9 mouse cellular contexts compared by ENCODE assay signal in genomic region chr5:125170107-125170842, GRCm38 (mm10). TPM values are rescaled to one million over a fixed set of nuclear protein-coding genes. Genes with fewer than 3 reads are reported as not detected.
DNase-seq lines count a peak whose midpoint lies in the region; ATAC-seq and TF ChIP-seq lines count a peak whose summit lies in the region.
"Had no signal": no experiment of that assay in that cellular context is flagged by ENCODE, and none has a peak within 500 bp of the region (broad histone marks: within the 10 kb centered on the region; RNA-seq: fewer than 3 reads in every experiment).

No protein-coding gene starts in this region.

- H3K27me3 ChIP-seq in forebrain, embryonic 12.5 days: no peaks in the 10 kb centered on the region
- H3K27me3 ChIP-seq in forebrain, postnatal 0 days (ENCODE audit: insufficient read depth, low read length): no peaks in the 10 kb centered on the region
- no peaks in the 10 kb centered on the region for H3K27me3 ChIP-seq in midbrain, embryonic 10.5 days (ENCODE audit: low read depth, poor library complexity, severe bottlenecking)
- H3K27me3 ChIP-seq in midbrain, embryonic 16.5 days (ENCODE audit: control insufficient read depth, insufficient read depth, low read depth, low read length): no peaks in the 10 kb centered on the region
- no peaks in the 10 kb centered on the region for H3K27me3 ChIP-seq in embryonic facial prominence, embryonic 15.5 days
- no peaks in the 10 kb centered on the region for H3K27me3 ChIP-seq in myocyte (ENCODE audit: control insufficient read depth, insufficient read depth, insufficient read length)
- H3K27me3 ChIP-seq: intestine, embryonic 15.5 days had no signal

- TF ChIP-seq CTCF in forebrain, postnatal 0 days (IDR thresholded peaks at IDR 0.05; ENCODE audit: low read depth): no peak

- 76% methylated on average over 11 of the region's 11 CpGs for WGBS in forebrain, embryonic 12.5 days
- 65% methylated on average over 11 of the region's 11 CpGs for WGBS in forebrain, postnatal 0 days
- WGBS in midbrain, embryonic 10.5 days: 80% methylated on average over 11 of the region's 11 CpGs
- 66% methylated on average over 11 of the region's 11 CpGs for WGBS in midbrain, embryonic 16.5 days
- 76% methylated on average over 10 of the region's 11 CpGs for WGBS in embryonic facial prominence, embryonic 15.5 days

- H3K4me1 ChIP-seq in forebrain, embryonic 12.5 days: peaks cover 79% of the 10 kb centered on the region
- peaks cover 30% of the 10 kb centered on the region for H3K4me1 ChIP-seq in forebrain, postnatal 0 days (ENCODE audit: insufficient read depth)
- H3K4me1 ChIP-seq in midbrain, embryonic 10.5 days: peaks cover 86% of the 10 kb centered on the region
- peaks cover 58% of the 10 kb centered on the region for H3K4me1 ChIP-seq in midbrain, embryonic 16.5 days (ENCODE audit: control insufficient read depth, insufficient read depth, low read length)
- H3K4me1 ChIP-seq in embryonic facial prominence, embryonic 15.5 days: peaks cover 91% of the 10 kb centered on the region

- H3K27ac ChIP-seq in forebrain, embryonic 12.5 days: peak overlapping the region; percentile 50; the same call in 1 of the 2 replicates
- H3K27ac ChIP-seq in forebrain, postnatal 0 days (ENCODE audit: low read depth, low read length): no peak overlapping the region; the same call in none of the 2 replicates
- peak overlapping the region; percentile 60 for H3K27ac ChIP-seq in midbrain, embryonic 10.5 days (replicated peaks)
- no peak overlapping the region for H3K27ac ChIP-seq in midbrain, embryonic 16.5 days (ENCODE audit: low read length)
- H3K27ac ChIP-seq in embryonic facial prominence, embryonic 15.5 days (replicated peaks): 0 out of 2 replicates have a peak overlapping the region, but pooled peaks have one; percentile 22
- H3K27ac ChIP-seq: intestine, embryonic 15.5 days had no signal

- no peak overlapping the region for H3K4me2 ChIP-seq in forebrain, embryonic 12.5 days
- no peak overlapping the region for H3K4me2 ChIP-seq in forebrain, postnatal 0 days (ENCODE audit: low read depth)
- H3K4me2 ChIP-seq in midbrain, embryonic 16.5 days (ENCODE audit: low read length): no peak overlapping the region
- H3K4me2 ChIP-seq in embryonic facial prominence, embryonic 15.5 days (replicated peaks): no peak overlapping the region
- H3K4me2 ChIP-seq in myocyte (ENCODE audit: low read depth): peak overlapping the region; percentile 24
- H3K4me2 ChIP-seq: intestine, embryonic 15.5 days had no signal

- DNase-seq in forebrain, postnatal 0 days: no peak
- DNase-seq in midbrain, embryonic 10.5 days (ENCODE audit: low spot score): no peak
- no peak for DNase-seq in layer of hippocampus, postnatal 25 days (ENCODE audit: extremely low spot score in 1 of 2, low spot score in 1 of 2)
- DNase-seq: lung, adult 2 months had no signal

- H3K36me3 ChIP-seq in forebrain, embryonic 12.5 days (replicated peaks): no peaks in the 10 kb centered on the region; the same call in 1 of the 2 replicates
- H3K36me3 ChIP-seq in forebrain, postnatal 0 days (ENCODE audit: insufficient read depth): no peaks in the 10 kb centered on the region
- peaks cover 9% of the 10 kb centered on the region; the same call in 1 of the 2 replicates for H3K36me3 ChIP-seq in midbrain, embryonic 10.5 days
- no peaks in the 10 kb centered on the region for H3K36me3 ChIP-seq in midbrain, embryonic 16.5 days (ENCODE audit: control insufficient read depth, insufficient read depth, low read length)
- H3K36me3 ChIP-seq in embryonic facial prominence, embryonic 15.5 days: no peaks in the 10 kb centered on the region
- no peaks in the 10 kb centered on the region for H3K36me3 ChIP-seq in myocyte (ENCODE audit: control insufficient read depth, insufficient read depth)
- H3K36me3 ChIP-seq: intestine, embryonic 15.5 days had no signal

- TF ChIP-seq POLR2A in myocyte (IDR thresholded peaks at IDR 0.05; ENCODE audit: insufficient read length, low read depth): no peak

- H3K79me2 ChIP-seq in myocyte (ENCODE audit: control insufficient read depth, insufficient read depth): peaks cover 98% of the 10 kb centered on the region

- no peak overlapping the region for H3K9ac ChIP-seq in forebrain, embryonic 12.5 days
- no peak overlapping the region for H3K9ac ChIP-seq in forebrain, postnatal 0 days
- H3K9ac ChIP-seq in midbrain, embryonic 16.5 days (ENCODE audit: low read depth, low read length): no peak overlapping the region
- no peak overlapping the region for H3K9ac ChIP-seq in embryonic facial prominence, embryonic 15.5 days

- H3K9me3 ChIP-seq in forebrain, embryonic 12.5 days: no peaks in the 10 kb centered on the region
- no peaks in the 10 kb centered on the region for H3K9me3 ChIP-seq in forebrain, postnatal 0 days (ENCODE audit: low read length)
- H3K9me3 ChIP-seq in midbrain, embryonic 10.5 days (replicated peaks): no peaks in the 10 kb centered on the region
- no peaks in the 10 kb centered on the region for H3K9me3 ChIP-seq in midbrain, embryonic 16.5 days (replicated peaks; ENCODE audit: control insufficient read depth, low read length, poor library complexity, severe bottlenecking)
- no peaks in the 10 kb centered on the region for H3K9me3 ChIP-seq in embryonic facial prominence, embryonic 15.5 days (replicated peaks)
- H3K9me3 ChIP-seq: intestine, embryonic 15.5 days had no signal

- no peak for ATAC-seq in forebrain, embryonic 12.5 days (ENCODE audit: low FRiP score)
- ATAC-seq in forebrain, postnatal 0 days: no peak
- ATAC-seq in midbrain, embryonic 16.5 days: no peak
- ATAC-seq in embryonic facial prominence, embryonic 15.5 days (ENCODE audit: insufficient number of reproducible peaks, low FRiP score, low TSS enrichment, low read depth): no peak
- ATAC-seq: intestine, embryonic 15.5 days had no signal

- no peak overlapping the region for H3K4me3 ChIP-seq in forebrain, embryonic 12.5 days (replicated peaks)
- no peak overlapping the region for H3K4me3 ChIP-seq in forebrain, postnatal 0 days (ENCODE audit: low read depth, low read length)
- H3K4me3 ChIP-seq in midbrain, embryonic 10.5 days: no peak overlapping the region
- H3K4me3 ChIP-seq in midbrain, embryonic 16.5 days (ENCODE audit: low read depth, low read length): no peak overlapping the region
- H3K4me3 ChIP-seq in embryonic facial prominence, embryonic 15.5 days (replicated peaks): no peak overlapping the region
- H3K4me3 ChIP-seq in myocyte: no peak overlapping the region
- H3K4me3 ChIP-seq: intestine, embryonic 15.5 days had no signal

- H3ac ChIP-seq in myocyte (ENCODE audit: control insufficient read depth, insufficient read length): no peak overlapping the region

TF ChIP-seq in myocyte, 11 proteins besides CTCF, POLR2A, EP300 and RAD21:
- peak in 2 of 3 experiments; percentile 70 to 82 for TF ChIP-seq MYOD1 (IDR thresholded peaks at IDR 0.05; ENCODE audit: control insufficient read depth in 1 of 3, insufficient read length in 2 of 3, low read depth in 2 of 3)
- no peak for TF ChIP-seq USF1 (IDR thresholded peaks at IDR 0.05; ENCODE audit: low read depth)
- TF ChIP-seq MYOG (IDR thresholded peaks at IDR 0.05; ENCODE audit: control insufficient read depth in 1 of 3, insufficient read depth in 1 of 3, insufficient read length in 2 of 3, low read depth in 2 of 3): peak in 2 of 3 experiments; percentile 41 to 65
- TF ChIP-seq TCF12 (IDR thresholded peaks at IDR 0.05; ENCODE audit: insufficient read depth, poor library complexity, severe bottlenecking): no peak

RNA-seq across cellular contexts. Expression of gene Ncor2, which starts 8.7 kb away (rescaled TPM):
- 26.0 and 27.0 TPM in 2 replicates for polyA plus RNA-seq in forebrain, embryonic 12.5 days (2016; fragmentation: Nextera tagmentation; extraction: Ambion mirVana)
- total RNA-seq in forebrain, postnatal 0 days (2014; rRNA removed): 12.7 and 13.4 TPM in 2 replicates
- polyA plus RNA-seq in forebrain, postnatal 0 days (2015; fragmentation: Nextera tagmentation; extraction: Ambion mirVana): 11.6 and 16.8 TPM in 2 replicates
- polyA plus RNA-seq in midbrain, embryonic 10.5 days (2016; fragmentation: Nextera tagmentation; extraction: Ambion mirVana): 16.2 and 19.1 TPM in 2 replicates
- polyA plus RNA-seq in midbrain, embryonic 16.5 days (2015; fragmentation: Nextera tagmentation; extraction: Ambion mirVana): 19.9 and 22.9 TPM in 2 replicates
- 39.3 and 41.8 TPM in 2 replicates for polyA plus RNA-seq in embryonic facial prominence, embryonic 15.5 days (2015; fragmentation: Nextera tagmentation; extraction: Ambion mirVana)
- 127 TPM for polyA plus RNA-seq in myocyte (2012; fragmentation: generic; extraction: Trizol)
- 100 to 1,000 TPM; 229 to 297 TPM for total RNA-seq in layer of hippocampus, postnatal 25 days (2021)

Comparison
In these comparisons a context has a peak if more than half of its experiments do, and no peak if none do; other contexts are left out.
1. H3K27ac ChIP-seq: peak in forebrain, embryonic 12.5 days (single experiment), midbrain, embryonic 10.5 days (single experiment) and embryonic facial prominence, embryonic 15.5 days (single experiment); none in forebrain, postnatal 0 days (single experiment) and midbrain, embryonic 16.5 days (single experiment).